Mouse (Mus musculus) embryo, embryonic 11.5 days (tissue): ENCODE measurements around the gene Gm14393.
"Not testable (repeated sequence)": the region's sequence is repeated elsewhere in the genome, so short reads cannot be mapped to it uniquely, and the experiment has no call there.

ENCODE experiments used
- DNase-seq: peaks from one replicate; pipeline ENCODE4 v3.0.0-alpha.2; 2012; ENCODE audit warnings: low read depth, low spot score

The Gm14393 gene

GRCm38 (mm10) chr2:175067681-175068261, at the start of gene Gm14393:
Gene Gm14393, minus strand, starts transcription at chr2:175067781.
- DNase-seq = not testable (repeated sequence)

GRCm38 (mm10) chr2:175044268-175044667, 23.3 kb downstream of the Gm14393 start:
- not testable (repeated sequence) for DNase-seq
